Mouse (Mus musculus) liver, adult 2 months (tissue): ENCODE results near the gene Ern2. TPM values are rescaled to one million over a fixed set of nuclear protein-coding genes. Genes with fewer than 3 reads are reported as not detected.

Experiments used
- DNase-seq: peaks from one replicate; pipeline ENCODE4 v3.0.0-alpha.2; 2011; ENCODE audit warnings: low read depth, low spot score; ENCODE audit errors: extremely low read depth
- H3K27ac ChIP-seq: fragments of 200-500 bp; replicated peaks from 2 replicates; pipeline ENCODE4 v1.5.1; 2012; ENCODE audit warnings: low read depth, mild to moderate bottlenecking, control low read depth, inconsistent platforms, low read length; ENCODE audit not compliant: insufficient read depth
- H3K27me3 ChIP-seq: fragments of 200-500 bp; 2 replicates; pipeline ENCODE4 v1.6.1; 2012; ENCODE audit warnings: mild to moderate bottlenecking, moderate library complexity, low read length, inconsistent platforms; ENCODE audit not compliant: control insufficient read depth, insufficient read depth
- H3K36me3 ChIP-seq: fragments of 200-500 bp; 2 replicates; pipeline ENCODE4 v1.6.1; 2012; ENCODE audit warnings: low read length, inconsistent platforms; ENCODE audit not compliant: control insufficient read depth, insufficient read depth
- H3K4me1 ChIP-seq: fragments of 200-500 bp; 2 replicates; pipeline ENCODE4 v1.6.1; 2011; ENCODE audit warnings: low read length; ENCODE audit not compliant: control insufficient read depth, insufficient read depth
- H3K4me3 ChIP-seq: fragments of 200-500 bp; 2 replicates; pipeline ENCODE4 v1.5.1; 2011; ENCODE audit warnings: low read depth, mild to moderate bottlenecking, control low read depth, low read length, moderate library complexity; ENCODE audit not compliant: insufficient read depth
- H3K79me2 ChIP-seq: fragments of 200-500 bp; 2 replicates; pipeline ENCODE4 v1.6.1; 2012; ENCODE audit warnings: inconsistent platforms, mild to moderate bottlenecking, low read length, moderate library complexity; ENCODE audit not compliant: control insufficient read depth, insufficient read depth
- H3K9ac ChIP-seq: fragments of 200-500 bp; 2 replicates; pipeline ENCODE4 v1.6.1; 2012; ENCODE audit warnings: low read depth, mild to moderate bottlenecking, control low read depth, inconsistent platforms, low read length
- CTCF ChIP-seq: fragments of 200-500 bp; IDR thresholded peaks from 2 replicates; pipeline ENCODE4 v1.5.1; 2011; ENCODE audit warnings: low read depth, low read length, control low read depth
- POLR2A ChIP-seq: fragments of 200-500 bp; IDR thresholded peaks from 2 replicates; pipeline ENCODE4 v1.6.1; 2011; ENCODE audit warnings: low read length, control low read depth; ENCODE audit not compliant: insufficient read depth; ENCODE audit errors: extremely low read depth
- WGBS: fragments of 180-500 bp; shearing (Covaris S2); methylation state at CpG from one replicate; pipeline ENCODE4 v1.1.7; 2018; 5-methylcytosine and 5-hydroxymethylcytosine counted together
- polyA plus RNA-seq: library from polyadenylated mRNA; depleted of rRNA; stranded (reverse); fragments of >200 nt; gene quantifications from 2 replicates; pipeline ENCODE4 v1.2.3, GENCODE M21; 2012
- total RNA-seq: library from RNA; depleted of rRNA; stranded (reverse); fragments of >200 nt; gene quantifications from 2 replicates; pipeline ENCODE4 v1.2.3, GENCODE M21; 2014

Ern2 gene
- total and polyA plus RNA-seq, 2 experiments: 0.10 TPM; not detected in 1

DNA sequence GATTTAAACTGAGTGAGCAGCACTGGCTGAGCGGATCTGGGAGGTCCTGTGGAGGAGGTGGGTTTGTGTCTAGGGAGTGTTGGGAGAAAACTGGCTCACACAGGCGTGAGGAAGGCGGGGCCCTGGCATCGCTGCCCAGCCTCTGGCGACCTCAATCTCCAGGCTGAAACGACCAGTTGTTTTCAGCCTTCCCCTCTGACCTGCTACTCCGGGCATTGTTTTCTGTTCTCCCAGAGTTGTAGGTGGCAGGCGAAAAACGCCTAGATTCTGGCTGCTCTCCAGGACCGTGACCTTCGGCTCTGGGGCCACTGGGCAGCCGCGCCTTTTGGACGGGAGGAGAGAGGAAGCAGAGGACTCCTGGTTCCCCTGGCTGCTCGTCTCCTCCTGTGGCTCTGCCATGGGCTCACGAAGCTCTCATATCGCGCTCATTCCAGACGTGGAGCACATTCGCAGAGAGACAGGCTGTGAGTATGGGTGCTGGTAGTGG lies 33.4 kb upstream of the Ern2 start, which contains the start of gene Chp2:
Gene Chp2, plus strand, starts transcription at position 182 of the 487 bp plus-strand sequence.
- Histone ChIP-seq H3K4me1 (0 out of 2 replicates have a peak, but pooled peaks cover 1% of the 10 kb centered on the region), H3K9ac (peak within 1 kb of the TSS; percentile 19), H3K79me2 (no peaks in the 10 kb centered on the region), H3K27me3 (no peaks in the 10 kb centered on the region; the same call in 1 of the 2 replicates), H3K27ac (0 out of 2 replicates have a peak within 1 kb of the TSS, but pooled peaks have one; percentile 0), H3K36me3 (no peaks in the 10 kb centered on the region), H3K4me3 (peak within 1 kb of the TSS; percentile 29)
- peak; percentile 62 for DNase-seq
- WGBS: 3% methylated on average over 20 of the region's 20 CpGs
- TF ChIP-seq CTCF: no peak
- no peak for TF ChIP-seq POLR2A

DNA sequence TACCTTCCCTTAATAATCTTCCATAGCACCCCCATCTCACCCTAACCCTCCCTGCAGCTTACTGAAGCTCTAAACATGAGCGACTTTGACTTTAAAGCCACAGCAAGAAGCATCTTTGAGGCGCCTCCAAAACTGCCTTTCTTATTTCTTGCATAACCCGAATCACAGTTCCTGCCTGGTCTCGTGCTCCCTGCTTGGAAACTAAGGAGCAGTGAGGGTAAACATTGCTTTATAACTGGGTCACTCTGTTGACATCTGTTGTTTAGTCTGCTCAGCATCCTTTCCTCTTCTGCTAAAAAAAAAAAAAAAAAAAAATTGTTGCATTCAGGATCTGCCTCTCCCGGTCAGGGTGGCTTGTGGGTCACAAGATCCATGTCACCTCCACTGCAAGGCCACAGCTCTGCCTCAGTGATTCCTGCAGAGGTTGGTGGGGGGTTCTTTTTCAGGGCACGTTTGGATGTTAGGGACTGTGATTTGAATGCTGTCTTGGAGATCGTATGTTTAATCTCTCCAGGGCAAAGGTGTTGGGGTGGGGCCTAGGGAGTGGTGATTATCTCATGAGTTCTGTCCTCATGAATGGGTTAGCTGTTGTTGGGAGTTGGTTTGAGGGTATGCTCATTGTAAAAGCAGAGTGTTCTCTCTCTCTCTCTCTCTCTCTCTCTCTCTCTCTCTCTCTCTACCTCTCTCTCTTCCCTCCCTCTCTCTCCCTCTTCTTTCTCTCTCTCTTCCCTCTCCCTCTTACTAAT lies 22.4 kb upstream of the Ern2 start:
- Histone ChIP-seq H3K27ac (0 out of 2 replicates have a peak overlapping the region, but pooled peaks have one; percentile 4), H3K27me3 (no peaks in the 10 kb centered on the region), H3K4me3 (no peak overlapping the region), H3K9ac (no peak overlapping the region), H3K4me1 (no peaks in the 10 kb centered on the region), H3K36me3 (no peaks in the 10 kb centered on the region), H3K79me2 (no peaks in the 10 kb centered on the region)
- peak; percentile 39 for DNase-seq
- WGBS: 41% methylated on average over 7 of the region's 7 CpGs
- TF ChIP-seq POLR2A: no peak
- TF ChIP-seq CTCF: no peak

GRCm38 (mm10) chr7:122206121-122206520 lies 20.1 kb upstream of the Ern2 start:
- Histone ChIP-seq H3K36me3 (no peaks in the 10 kb centered on the region), H3K4me3 (no peak overlapping the region), H3K79me2 (no peaks in the 10 kb centered on the region), H3K9ac (no peak overlapping the region), H3K27me3 (no peaks in the 10 kb centered on the region), H3K27ac (no peak overlapping the region), H3K4me1 (no peaks in the 10 kb centered on the region)
- no peak for TF ChIP-seq CTCF
- no peak for TF ChIP-seq POLR2A
- DNase-seq: peak; percentile 24
- 82% methylated on average over 2 of the region's 2 CpGs for WGBS

- no peak for DNase-seq
- Histone ChIP-seq H3K4me3 (no peak overlapping the region), H3K4me1 (no peaks in the 10 kb centered on the region), H3K36me3 (no peaks in the 10 kb centered on the region), H3K27ac (no peak overlapping the region), H3K79me2 (no peaks in the 10 kb centered on the region), H3K27me3 (no peaks in the 10 kb centered on the region), H3K9ac (no peak overlapping the region)
- 29% methylated on average over 2 of the region's 2 CpGs for WGBS
- no peak for TF ChIP-seq POLR2A
- TF ChIP-seq CTCF: no peak
Measured at GRCm38 (mm10) chr7:122203936-122204335, 17.9 kb upstream of the Ern2 start.

- H3K4me3 ChIP-seq: no peak overlapping the region
- no peaks in the 10 kb centered on the region for H3K4me1 ChIP-seq
- no peaks in the 10 kb centered on the region for H3K36me3 ChIP-seq
- H3K27me3 ChIP-seq: no peaks in the 10 kb centered on the region
- TF ChIP-seq POLR2A: no peak
- peak; percentile 47 for TF ChIP-seq CTCF
- peak; percentile 56 for DNase-seq
- H3K79me2 ChIP-seq: no peaks in the 10 kb centered on the region
- no peak overlapping the region for H3K27ac ChIP-seq
- H3K9ac ChIP-seq: no peak overlapping the region
- WGBS: 13% methylated on average over 5 of the region's 5 CpGs
Measured at GRCm38 (mm10) chr7:122199296-122199695, 13.3 kb upstream of the Ern2 start.

GRCm38 (mm10) chr7:122197306-122197705 lies 11.3 kb upstream of the Ern2 start:
- Histone ChIP-seq H3K27ac (no peak overlapping the region), H3K36me3 (no peaks in the 10 kb centered on the region), H3K27me3 (no peaks in the 10 kb centered on the region), H3K4me1 (no peaks in the 10 kb centered on the region), H3K79me2 (no peaks in the 10 kb centered on the region), H3K4me3 (no peak overlapping the region), H3K9ac (no peak overlapping the region)
- TF ChIP-seq POLR2A (no peak), CTCF (peak; percentile 19; the same call in 1 of the 2 replicates)
- 26% methylated on average over 4 of the region's 4 CpGs for WGBS
- peak; percentile 66 for DNase-seq
